Comparison of ENCODE assay signal across 9 mouse cellular contexts in the genomic region with DNA sequence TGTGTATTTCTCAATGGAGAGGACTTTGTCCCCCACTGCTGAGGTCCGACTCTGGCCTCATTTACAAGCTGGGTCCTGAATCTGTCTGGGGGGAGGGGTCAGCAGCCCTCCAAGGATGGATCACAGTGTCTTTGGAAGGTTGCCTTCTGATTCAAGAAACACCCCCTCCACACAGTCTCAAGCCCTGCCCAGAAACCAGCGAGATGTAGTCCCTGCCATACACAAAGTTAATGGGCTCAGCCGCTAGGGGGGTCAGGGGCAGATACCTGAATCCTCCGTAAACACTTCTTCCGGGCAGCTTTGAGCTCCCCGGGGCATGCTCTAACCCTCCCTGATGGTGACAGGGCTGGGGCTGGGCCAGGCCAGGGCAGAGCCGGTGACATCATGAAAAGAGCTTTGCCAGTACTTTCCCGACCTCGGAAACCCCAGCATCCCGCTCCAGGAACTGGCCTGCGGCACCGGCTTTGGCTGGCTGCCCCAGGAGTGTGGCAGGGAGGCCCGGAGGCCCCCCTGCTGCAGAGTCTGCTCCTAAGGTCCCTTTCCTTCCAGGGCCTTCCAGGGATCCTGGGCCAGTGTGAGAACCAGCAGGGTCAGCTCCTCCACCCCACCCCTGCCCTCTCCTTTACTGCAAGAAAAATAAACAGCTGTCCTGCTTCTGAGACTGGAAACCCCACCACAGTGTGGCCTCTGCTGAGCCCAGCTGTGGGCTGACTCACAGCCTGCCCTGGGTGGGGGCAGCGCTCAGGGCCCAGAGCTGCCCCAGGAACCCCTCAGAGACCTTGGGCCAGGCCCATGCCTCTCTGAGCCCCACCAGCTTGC. TPM values are rescaled to one million over a fixed set of nuclear protein-coding genes. Genes with fewer than 3 reads are reported as not detected.
DNase-seq lines count a peak whose midpoint lies in the region; ATAC-seq lines count a peak whose summit lies in the region.
"Had no signal": no experiment of that assay in that cellular context is flagged by ENCODE, and none has a peak within 500 bp of the region (broad histone marks: within the 10 kb centered on the region; RNA-seq: fewer than 3 reads in every experiment).

No protein-coding gene starts in this region.

- peaks cover 10% of the 10 kb centered on the region for H3K4me1 ChIP-seq in intestine, embryonic 16.5 days (ENCODE audit: control insufficient read depth, insufficient read depth, low read length)
- H3K4me1 ChIP-seq in liver, embryonic 12.5 days: 0 out of 2 replicates have a peak, but pooled peaks cover 8% of the 10 kb centered on the region
- peaks cover 24% of the 10 kb centered on the region for H3K4me1 ChIP-seq in neural tube, embryonic 12.5 days

- H3K27ac ChIP-seq in intestine, embryonic 16.5 days (ENCODE audit: low read length): no peak overlapping the region
- H3K27ac ChIP-seq in liver, embryonic 12.5 days: no peak overlapping the region
- no peak overlapping the region for H3K27ac ChIP-seq in neural tube, embryonic 12.5 days

- no peaks in the 10 kb centered on the region for H3K36me3 ChIP-seq in intestine, embryonic 16.5 days (ENCODE audit: control insufficient read depth, insufficient read depth, low read length)
- no peaks in the 10 kb centered on the region for H3K36me3 ChIP-seq in liver, embryonic 12.5 days
- no peaks in the 10 kb centered on the region for H3K36me3 ChIP-seq in neural tube, embryonic 12.5 days

- peak overlapping the region; percentile 13; the same call in 1 of the 2 replicates for H3K4me3 ChIP-seq in intestine, embryonic 16.5 days (ENCODE audit: low read length)
- H3K4me3 ChIP-seq in liver, embryonic 12.5 days: no peak overlapping the region
- H3K4me3 ChIP-seq in neural tube, embryonic 12.5 days: no peak overlapping the region

- peak overlapping the region; percentile 34; the same call in 1 of the 2 replicates for H3K9ac ChIP-seq in intestine, embryonic 16.5 days (ENCODE audit: low read depth, low read length)
- H3K9ac ChIP-seq in liver, embryonic 12.5 days: no peak overlapping the region
- 0 out of 2 replicates have a peak overlapping the region, but pooled peaks have one; percentile 29 for H3K9ac ChIP-seq in neural tube, embryonic 12.5 days

- H3K9me3 ChIP-seq in intestine, embryonic 16.5 days (ENCODE audit: control insufficient read depth, low read length): no peaks in the 10 kb centered on the region
- H3K9me3 ChIP-seq in liver, embryonic 12.5 days (replicated peaks): no peaks in the 10 kb centered on the region
- no peaks in the 10 kb centered on the region for H3K9me3 ChIP-seq in neural tube, embryonic 12.5 days

- ATAC-seq in intestine, embryonic 16.5 days: peak; percentile 78
- ATAC-seq in liver, embryonic 12.5 days: peak; percentile 51; the same call in 1 of the 2 replicates
- ATAC-seq in neural tube, embryonic 12.5 days (ENCODE audit: low FRiP score, low read depth): no peak

- no peaks in the 10 kb centered on the region for H3K27me3 ChIP-seq in intestine, embryonic 16.5 days (replicated peaks; ENCODE audit: control insufficient read depth, insufficient read depth, low read length)
- H3K27me3 ChIP-seq in liver, embryonic 12.5 days (replicated peaks): peaks cover 55% of the 10 kb centered on the region
- H3K27me3 ChIP-seq in neural tube, embryonic 12.5 days (replicated peaks): no peaks in the 10 kb centered on the region

- intact Hi-C loops in left cerebral cortex, postnatal 36 days (cut with DNase I): no loop called here

- peak; percentile 18 to 20 for DNase-seq in left cerebral cortex, postnatal 36 days (ENCODE audit: low spot score in 2 of 2)
- DNase-seq in left cerebral cortex, adult 18-20 months (ENCODE audit: low spot score in 2 of 2): no peak
- peak; percentile 69 for DNase-seq in embryo, embryonic 10.5 days (ENCODE audit: low spot score)
- DNase-seq in heart, adult 18-20 months: peak; percentile 73 to 84
- no peak for DNase-seq in frontal cortex, postnatal 14 days (ENCODE audit: low spot score in 2 of 2)

- H3K4me2 ChIP-seq in intestine, embryonic 16.5 days (ENCODE audit: low read depth, low read length): peak overlapping the region; percentile 48
- peak overlapping the region; percentile 15 for H3K4me2 ChIP-seq in liver, embryonic 12.5 days
- H3K4me2 ChIP-seq in neural tube, embryonic 12.5 days (replicated peaks): peak overlapping the region; percentile 27; the same call in 1 of the 2 replicates

- 8% methylated on average over 14 of the region's 14 CpGs for WGBS in intestine, embryonic 16.5 days
- WGBS in liver, embryonic 12.5 days (ENCODE audit: insufficient replicate concordance): 22% methylated on average over 14 of the region's 14 CpGs
- 17% methylated on average over 14 of the region's 14 CpGs for WGBS in neural tube, embryonic 12.5 days

RNA-seq across cellular contexts. Expression of a gene that starts 20.4 kb away (rescaled TPM):
- not detected for total RNA-seq in left cerebral cortex, postnatal 36 days (2021)
- not detected for total RNA-seq in left cerebral cortex, adult 18-20 months (2021)
- not detected for total RNA-seq in heart, adult 18-20 months (2021)
- polyA plus RNA-seq in intestine, embryonic 16.5 days (2015; fragmentation: Nextera tagmentation; extraction: Ambion mirVana): not detected in 2 replicates
- not detected in 2 replicates for polyA plus RNA-seq in liver, embryonic 12.5 days (2016; fragmentation: Nextera tagmentation; extraction: Ambion mirVana)
- not detected in 2 replicates for polyA plus RNA-seq in neural tube, embryonic 12.5 days (2016; fragmentation: Nextera tagmentation; extraction: Ambion mirVana)
- total RNA-seq: layer of hippocampus, postnatal 25 days had no signal

RNA-seq across cellular contexts. Expression of a gene that starts 58.9 kb away (rescaled TPM):
- 10 to 100 TPM; 34.0 to 35.9 TPM for total RNA-seq in left cerebral cortex, postnatal 36 days (2021)
- total RNA-seq in left cerebral cortex, adult 18-20 months (2021): 10 to 100 TPM; 32.9 to 37.5 TPM
- total RNA-seq in heart, adult 18-20 months (2021): under 1 TPM; 0.10 to 0.28 TPM
- 0.66 and 0.71 TPM in 2 replicates for polyA plus RNA-seq in intestine, embryonic 16.5 days (2015; fragmentation: Nextera tagmentation; extraction: Ambion mirVana)
- polyA plus RNA-seq in liver, embryonic 12.5 days (2016; fragmentation: Nextera tagmentation; extraction: Ambion mirVana): 0.38 and 0.56 TPM in 2 replicates
- polyA plus RNA-seq in neural tube, embryonic 12.5 days (2016; fragmentation: Nextera tagmentation; extraction: Ambion mirVana): 90.3 and 99.7 TPM in 2 replicates

Comparison
In these comparisons a context has a peak if more than half of its experiments do, and no peak if none do; other contexts are left out.
1. DNase-seq: peak in left cerebral cortex, postnatal 36 days (2 of 2), embryo, embryonic 10.5 days (single experiment) and heart, adult 18-20 months (2 of 2); none in left cerebral cortex, adult 18-20 months (0 of 2) and frontal cortex, postnatal 14 days (0 of 2).
2. RNA of a gene that starts 58.9 kb away (total RNA-seq): 32.9 to 37.5 TPM in left cerebral cortex, adult 18-20 months and 34.0 to 35.9 TPM in left cerebral cortex, postnatal 36 days; 0.10 to 0.28 TPM in heart, adult 18-20 months; every median in the first group is over 10 times any median in the second.
3. Peak in every context shown above with its lines, with median percentiles within 50 percentile points of each other: H3K4me2 ChIP-seq.